Mouse (Mus musculus) heart, adult 9 months (tissue): ENCODE measurements around the gene Muc4.

Experiments used
- DNase-seq, 2 experiments: peaks; one replicate each; pipeline ENCODE4 v3.0.0; 2022; ENCODE audit warnings: low spot score in 2 of 2

Gene Muc4

GRCm38 (mm10) chr16:32803901-32804300 is 68.2 kb downstream of the Muc4 start:
- no peak for DNase-seq

- DNase-seq, result no peak
These were observed 69.5 kb downstream of the Muc4 start for GRCm38 (mm10) chr16:32805151-32805550.

- no peak for DNase-seq
These were observed 71.9 kb downstream of the Muc4 start for GRCm38 (mm10) chr16:32807408-32808185.

- no peak for DNase-seq
These were observed 74.6 kb downstream of the Muc4 start, which contains the start of gene Smbd1 for GRCm38 (mm10) chr16:32810321-32810720. Gene Smbd1 (minus strand): TSS chr16:32810477.

- DNase-seq, result peak; percentile 76 to 81
These were observed 77.2 kb downstream of the Muc4 start for GRCm38 (mm10) chr16:32812888-32813361.

GRCm38 (mm10) chr16:32813362-32813761 is 77.7 kb downstream of the Muc4 start:
- no peak for DNase-seq

- peak in 1 of 2 experiments; percentile 24 for DNase-seq
These were observed 78.1 kb downstream of the Muc4 start for GRCm38 (mm10) chr16:32813771-32814170.

- peak; percentile 28 to 34 for DNase-seq
These were observed 78.9 kb downstream of the Muc4 start for GRCm38 (mm10) chr16:32814539-32814938.

GRCm38 (mm10) chr16:32815160-32815605 is 79.5 kb downstream of the Muc4 start:
- no peak for DNase-seq

- DNase-seq, result no peak
These were observed 82.3 kb downstream of the Muc4 start for GRCm38 (mm10) chr16:32818036-32818435.

- DNase-seq, result no peak
These were observed 82.8 kb downstream of the Muc4 start for GRCm38 (mm10) chr16:32818441-32818840.

- peak; percentile 76 to 78 for DNase-seq
These were observed 86.2 kb downstream of the Muc4 start for GRCm38 (mm10) chr16:32821772-32822449.

- no peak for DNase-seq
These were observed 86.8 kb downstream of the Muc4 start for GRCm38 (mm10) chr16:32822450-32822827.

- DNase-seq, result no peak
These were observed 87.2 kb downstream of the Muc4 start for GRCm38 (mm10) chr16:32822881-32823280.

GRCm38 (mm10) chr16:32823487-32823886 is 87.8 kb downstream of the Muc4 start:
- DNase-seq, result no peak

GRCm38 (mm10) chr16:32824061-32824460 is 88.4 kb downstream of the Muc4 start:
- no peak for DNase-seq

GRCm38 (mm10) chr16:32825380-32825779 is 89.7 kb downstream of the Muc4 start:
- DNase-seq, result no peak

- DNase-seq, result no peak
These were observed 90.8 kb downstream of the Muc4 start for GRCm38 (mm10) chr16:32826521-32826920.

GRCm38 (mm10) chr16:32829104-32829503 is 93.4 kb downstream of the Muc4 start:
- DNase-seq, result no peak

GRCm38 (mm10) chr16:32831501-32831900 is 95.8 kb downstream of the Muc4 start:
- DNase-seq, result no peak
